Mouse (Mus musculus) lung, embryonic 15.5 days (tissue): ENCODE measurements around the gene Mrpl40. TPM values are rescaled to one million over a fixed set of nuclear protein-coding genes. Genes with fewer than 3 reads are reported as not detected.
"Not testable (repeated sequence)": the region's sequence is repeated elsewhere in the genome, so short reads cannot be mapped to it uniquely, and the experiment has no call there.

Source experiments
- ATAC-seq: fragments of 200-750 bp; cut with Nextera tagmentation; 2 replicates; pipeline ENCODE4 v1.8.0; 2017; ENCODE audit warnings: moderate number of reproducible peaks, borderline replicate concordance; ENCODE audit not compliant: low FRiP score, low TSS enrichment; ENCODE audit errors: extremely low read depth
- H3K27ac ChIP-seq: fragments of 300-500 bp; sonication (generic); 2 replicates; pipeline ENCODE4 v1.5.1; 2015; ENCODE audit warnings: moderate library complexity, mild to moderate bottlenecking, inconsistent platforms
- H3K27me3 ChIP-seq: fragments of 300-500 bp; sonication (generic); 2 replicates; pipeline ENCODE4 v1.6.1; 2015; ENCODE audit warnings: inconsistent platforms
- H3K36me3 ChIP-seq: fragments of 300-500 bp; sonication (generic); 2 replicates; pipeline ENCODE4 v1.6.1; 2015; ENCODE audit warnings: inconsistent platforms
- H3K4me1 ChIP-seq: fragments of 300-500 bp; sonication (generic); 2 replicates; pipeline ENCODE4 v1.6.1; 2015; ENCODE audit warnings: inconsistent platforms
- H3K4me2 ChIP-seq: fragments of 300-500 bp; sonication (generic); 2 replicates; pipeline ENCODE4 v1.6.1; 2015; ENCODE audit warnings: inconsistent platforms, mild to moderate bottlenecking, moderate library complexity
- H3K4me3 ChIP-seq: fragments of 300-500 bp; sonication (generic); 2 replicates; pipeline ENCODE4 v1.5.1; 2015; ENCODE audit warnings: mild to moderate bottlenecking, inconsistent platforms
- H3K9ac ChIP-seq: fragments of 300-500 bp; sonication (generic); 2 replicates; pipeline ENCODE4 v1.6.1; 2015; ENCODE audit warnings: inconsistent platforms
- H3K9me3 ChIP-seq: fragments of 300-500 bp; sonication (generic); 2 replicates; pipeline ENCODE4 v1.6.1; 2016; ENCODE audit warnings: inconsistent platforms
- WGBS: fragments of 180-500 bp; shearing (Covaris S2); methylation state at CpG from one replicate; pipeline ENCODE4 v1.1.7; 2015; 5-methylcytosine and 5-hydroxymethylcytosine counted together
- polyA plus RNA-seq: library from polyadenylated mRNA; unstranded; fragments of >200 nt; fragmentation: Nextera tagmentation; extraction: Ambion mirVana; gene quantifications from 2 replicates; pipeline ENCODE4 v1.2.1, GENCODE M21; 2015

The Mrpl40 gene
- polyA plus RNA-seq, 1 experiment from 2014 or later, result 82.9 TPM

GRCm38 (mm10) chr16:18870495-18870894, 6.2 kb downstream of the Mrpl40 start:
- H3K4me1 ChIP-seq, H3K4me3 ChIP-seq, H3K4me2 ChIP-seq, H3K9ac ChIP-seq, H3K27ac ChIP-seq, H3K9me3 ChIP-seq, ATAC-seq, H3K27me3 ChIP-seq: not testable (repeated sequence)
- WGBS, result 75% methylated on average over 1 of the region's 1 CpGs
- peaks cover 30% of the 10 kb centered on the region for H3K36me3 ChIP-seq

GRCm38 (mm10) chr16:18860186-18860585, 16.5 kb downstream of the Mrpl40 start:
- no peak overlapping the region for H3K27ac ChIP-seq
- no peak for ATAC-seq
- H3K36me3 ChIP-seq, result no peaks in the 10 kb centered on the region
- H3K27me3 ChIP-seq, result no peaks in the 10 kb centered on the region
- no peaks in the 10 kb centered on the region for H3K4me1 ChIP-seq
- H3K9ac ChIP-seq, result no peak overlapping the region
- no peak overlapping the region for H3K4me3 ChIP-seq
- no peak overlapping the region for H3K4me2 ChIP-seq
- 78% methylated on average over 1 of the region's 1 CpGs for WGBS
- H3K9me3 ChIP-seq, result no peaks in the 10 kb centered on the region

- ATAC-seq, result no peak; the same call in 1 of the 2 replicates
- H3K27ac ChIP-seq, result no peak overlapping the region
- H3K4me2 ChIP-seq, result no peak overlapping the region
- no peaks in the 10 kb centered on the region for H3K4me1 ChIP-seq
- H3K27me3 ChIP-seq, result no peaks in the 10 kb centered on the region
- no peak overlapping the region for H3K9ac ChIP-seq
- no peaks in the 10 kb centered on the region for H3K9me3 ChIP-seq
- no peaks in the 10 kb centered on the region for H3K36me3 ChIP-seq
- H3K4me3 ChIP-seq, result no peak overlapping the region
These were observed 18.1 kb downstream of the Mrpl40 start for GRCm38 (mm10) chr16:18858551-18858950.

- ATAC-seq, result not testable (repeated sequence)
These were observed 27.0 kb downstream of the Mrpl40 start for GRCm38 (mm10) chr16:18849521-18850190.

GRCm38 (mm10) chr16:18846301-18846820, 30.3 kb downstream of the Mrpl40 start:
- Histone ChIP-seq H3K36me3 (no peaks in the 10 kb centered on the region), H3K9me3 (no peaks in the 10 kb centered on the region), H3K4me1 (no peaks in the 10 kb centered on the region), H3K4me2 (no peak overlapping the region), H3K27ac (no peak overlapping the region), H3K27me3 (no peaks in the 10 kb centered on the region), H3K4me3 (no peak overlapping the region), H3K9ac (no peak overlapping the region)
- WGBS, result 87% methylated on average over 15 of the region's 15 CpGs
- no peak for ATAC-seq

More at GRCm38 (mm10) chr16:18849521-18850190, 27.0 kb downstream of the Mrpl40 start:
- not testable (repeated sequence) for H3K4me1 ChIP-seq, H3K4me3 ChIP-seq, H3K36me3 ChIP-seq, H3K9me3 ChIP-seq, H3K9ac ChIP-seq, H3K27me3 ChIP-seq, H3K4me2 ChIP-seq, H3K27ac ChIP-seq
- WGBS, result 78% methylated on average over 17 of the region's 17 CpGs

GRCm38 (mm10) chr16:18838346-18838745, 38.3 kb downstream of the Mrpl40 start:
- H3K9me3 ChIP-seq, result no peaks in the 10 kb centered on the region
- no peaks in the 10 kb centered on the region for H3K27me3 ChIP-seq
- H3K36me3 ChIP-seq, result peaks cover 24% of the 10 kb centered on the region
- H3K4me3 ChIP-seq, result no peak overlapping the region
- no peak overlapping the region for H3K9ac ChIP-seq
- H3K4me1 ChIP-seq, result no peaks in the 10 kb centered on the region
- H3K27ac ChIP-seq, result no peak overlapping the region
- ATAC-seq, result no peak
- 92% methylated on average over 4 of the region's 4 CpGs for WGBS
- H3K4me2 ChIP-seq, result no peak overlapping the region

- Histone ChIP-seq H3K4me2 (peak within 1 kb of the TSS; percentile 61), H3K4me3 (peak within 1 kb of the TSS; percentile 90), H3K9ac (peak within 1 kb of the TSS; percentile 72), H3K9me3 (no peaks in the 10 kb centered on the region), H3K36me3 (peaks cover 41% of the 10 kb centered on the region), H3K27ac (peak within 1 kb of the TSS; percentile 71), H3K27me3 (no peaks in the 10 kb centered on the region), H3K4me1 (no peaks in the 10 kb centered on the region)
- 1% methylated on average over 46 of the region's 46 CpGs for whole genome bisulfite sequencing
- ATAC-seq, result peak; percentile 93
These were observed 40.0 kb downstream of the Mrpl40 start, which contains the start of the genes 2510002D24Rik and Gm28539 for GRCm38 (mm10) chr16:18836468-18837208. TSS of gene 2510002D24Rik (plus strand) at chr16:18836578. TSS of gene Gm28539 (plus strand) at chr16:18836584.

- 0 out of 2 replicates have a peak, but pooled peaks have one; percentile 44 for ATAC-seq
- Histone ChIP-seq H3K4me1 (no peaks in the 10 kb centered on the region), H3K36me3 (peaks cover 47% of the 10 kb centered on the region), H3K27ac (peak overlapping the region; percentile 71; the same call in 1 of the 2 replicates), H3K9me3 (no peaks in the 10 kb centered on the region), H3K4me3 (peak overlapping the region; percentile 90), H3K9ac (peak overlapping the region; percentile 72), H3K4me2 (peak overlapping the region; percentile 61), H3K27me3 (no peaks in the 10 kb centered on the region)
- WGBS, result 20% methylated on average over 3 of the region's 3 CpGs
These were observed 40.6 kb downstream of the Mrpl40 start for GRCm38 (mm10) chr16:18836073-18836467.

- H3K4me1 ChIP-seq, result no peaks in the 10 kb centered on the region
- H3K4me3 ChIP-seq, result no peak overlapping the region
- H3K27me3 ChIP-seq, result no peaks in the 10 kb centered on the region
- H3K4me2 ChIP-seq, result no peak overlapping the region
- no peak overlapping the region for H3K9ac ChIP-seq
- no peak overlapping the region for H3K27ac ChIP-seq
- H3K36me3 ChIP-seq, result peaks cover 62% of the 10 kb centered on the region
- H3K9me3 ChIP-seq, result no peaks in the 10 kb centered on the region
- no peak for ATAC-seq
- 65% methylated on average over 2 of the region's 2 CpGs for WGBS
These were observed 43.2 kb downstream of the Mrpl40 start for GRCm38 (mm10) chr16:18833486-18833885.

GRCm38 (mm10) chr16:18829102-18829501, 47.6 kb downstream of the Mrpl40 start:
- WGBS, result 85% methylated on average over 6 of the region's 6 CpGs
- peaks cover 96% of the 10 kb centered on the region for H3K36me3 ChIP-seq
- no peaks in the 10 kb centered on the region for H3K9me3 ChIP-seq
- ATAC-seq, result no peak
- H3K4me3 ChIP-seq, result no peak overlapping the region
- no peak overlapping the region for H3K27ac ChIP-seq
- no peaks in the 10 kb centered on the region for H3K4me1 ChIP-seq
- no peaks in the 10 kb centered on the region for H3K27me3 ChIP-seq
- H3K9ac ChIP-seq, result no peak overlapping the region
- no peak overlapping the region for H3K4me2 ChIP-seq

GRCm38 (mm10) chr16:18828630-18829029, 48.0 kb downstream of the Mrpl40 start:
- no peaks in the 10 kb centered on the region for H3K9me3 ChIP-seq
- 89% methylated on average over 3 of the region's 3 CpGs for WGBS
- no peak overlapping the region for H3K4me3 ChIP-seq
- peaks cover 96% of the 10 kb centered on the region for H3K36me3 ChIP-seq
- no peak overlapping the region for H3K27ac ChIP-seq
- H3K4me2 ChIP-seq, result no peak overlapping the region
- H3K4me1 ChIP-seq, result no peaks in the 10 kb centered on the region
- H3K27me3 ChIP-seq, result no peaks in the 10 kb centered on the region
- H3K9ac ChIP-seq, result no peak overlapping the region
- no peak for ATAC-seq

GRCm38 (mm10) chr16:18822925-18823324, 53.7 kb downstream of the Mrpl40 start:
- Histone ChIP-seq H3K4me1 (no peaks in the 10 kb centered on the region), H3K9ac (no peak overlapping the region), H3K27me3 (no peaks in the 10 kb centered on the region), H3K27ac (no peak overlapping the region), H3K36me3 (peaks cover 97% of the 10 kb centered on the region), H3K4me3 (no peak overlapping the region), H3K4me2 (no peak overlapping the region), H3K9me3 (no peaks in the 10 kb centered on the region)
- no peak for ATAC-seq
- 83% methylated on average over 4 of the region's 4 CpGs for WGBS
